Mouse (Mus musculus): ENCODE results near the gene Eml4.

GRCm38 (mm10) chr17:83365130-83365529 lies 14.4 kb downstream of the Eml4 start:
- TF ChIP-seq POLR2AphosphoS2 (IDR thresholded peaks at IDR 0.05; ENCODE audit: low read length) = no peak
- no peak for TF ChIP-seq CTCF (IDR thresholded peaks at IDR 0.05 in 2 of 3, conservative IDR thresholded peaks at IDR 0.05 in 1 of 3; ENCODE audit: control insufficient read depth in 1 of 3, insufficient read depth in 1 of 3, low read depth in 2 of 3, low read length in 3 of 3, poor library complexity in 1 of 3, severe bottlenecking in 1 of 3)
- no peak for TF ChIP-seq POLR2A (IDR thresholded peaks at IDR 0.05; ENCODE audit: control insufficient read depth in 1 of 2, insufficient read depth in 1 of 2, low read depth in 1 of 2, low read length in 2 of 2, poor library complexity in 1 of 2)
- no peak for TF ChIP-seq EP300 (IDR thresholded peaks at IDR 0.05; ENCODE audit: low read depth in 1 of 2, low read length in 2 of 2)
- TF ChIP-seq SIN3A (IDR thresholded peaks at IDR 0.05; ENCODE audit: low read length) = no peak
